Mouse (Mus musculus): ENCODE measurements around the gene Ank2. TPM values are rescaled to one million over a fixed set of nuclear protein-coding genes. Genes with fewer than 3 reads are reported as not detected.
A peak's percentile ranks its signal among the peaks of the same experiment; 100 is the strongest.

Ank2 gene
- polyA plus RNA-seq, 1 experiment = 5.7 TPM

- no peak for DNase-seq
- TF ChIP-seq POLR2A (IDR thresholded peaks at IDR 0.05; ENCODE audit: low read depth, low read length) (no peak), CTCF (conservative IDR thresholded peaks at IDR 0.05; ENCODE audit: insufficient read depth, insufficient read length, low read depth, low read length) (no peak)
Measured at GRCm38 (mm10) chr3:127260007-127260785, 239.0 kb downstream of the Ank2 start.

DNA sequence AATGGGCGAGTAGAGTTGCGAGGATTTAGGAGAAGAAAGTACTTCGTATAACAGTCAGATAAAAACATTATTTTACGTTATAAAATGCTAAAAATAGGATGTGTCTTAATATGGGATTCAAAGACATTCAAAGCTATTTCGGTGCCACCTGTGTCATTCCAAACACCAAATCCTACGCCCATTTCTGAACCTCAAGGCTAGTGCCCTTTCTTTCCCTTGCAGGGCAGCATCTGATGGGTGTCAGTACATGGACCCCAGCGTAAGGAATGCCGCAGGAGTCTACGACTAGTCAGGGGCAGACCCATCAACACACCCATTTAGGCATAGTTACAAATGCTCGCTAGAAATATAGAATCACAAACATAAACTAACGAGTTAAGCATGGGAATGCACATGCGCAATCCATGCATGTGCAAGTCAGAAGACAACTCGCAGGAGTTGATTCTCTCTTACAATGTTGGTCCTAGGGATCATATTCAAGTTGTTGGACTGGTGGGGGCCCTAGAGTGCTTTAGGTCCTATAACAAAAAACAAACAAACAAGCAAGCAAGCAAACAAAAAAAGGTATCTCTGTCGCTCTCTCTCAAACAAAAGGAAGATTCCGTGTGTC, 240.6 kb downstream of the Ank2 start:
- H3K36me3 ChIP-seq (ENCODE audit: control insufficient read depth, insufficient read depth, low read length) = no peaks in the 10 kb centered on the region
- no peak for DNase-seq
- 68% methylated on average over 15 of the region's 15 CpGs for WGBS
- H3K27ac ChIP-seq (ENCODE audit: insufficient read depth, low read depth, low read length) = no peak overlapping the region
- H3K27me3 ChIP-seq (replicated peaks; ENCODE audit: control insufficient read depth, insufficient read depth, low read length) = no peaks in the 10 kb centered on the region
- TF ChIP-seq POLR2A (IDR thresholded peaks at IDR 0.05; ENCODE audit: low read depth, low read length) = no peak
- no peak for TF ChIP-seq CTCF (conservative IDR thresholded peaks at IDR 0.05; ENCODE audit: insufficient read depth, insufficient read length, low read depth, low read length)
- H3K4me3 ChIP-seq (ENCODE audit: insufficient read depth, low read depth, low read length) = no peak overlapping the region
- no peaks in the 10 kb centered on the region for H3K4me1 ChIP-seq (ENCODE audit: control insufficient read depth, insufficient read depth, low read length)

More at GRCm38 (mm10) chr3:127260007-127260785, 239.0 kb downstream of the Ank2 start:
- WGBS = 40% methylated on average over 15 of the region's 15 CpGs
- no peaks in the 10 kb centered on the region for H3K36me3 ChIP-seq (ENCODE audit: control insufficient read depth, insufficient read depth, low read length)
- H3K4me1 ChIP-seq (ENCODE audit: control insufficient read depth, insufficient read depth, low read length) = no peaks in the 10 kb centered on the region
- H3K27ac ChIP-seq (ENCODE audit: insufficient read depth, low read depth, low read length) = no peak overlapping the region
- no peaks in the 10 kb centered on the region for H3K27me3 ChIP-seq (replicated peaks; ENCODE audit: control insufficient read depth, insufficient read depth, low read length)
- H3K4me3 ChIP-seq (ENCODE audit: insufficient read depth, low read depth, low read length) = no peak overlapping the region

- Histone ChIP-seq H3K4me3 (ENCODE audit: insufficient read depth, low read depth, low read length) (peak overlapping the region; percentile 18; the same call in 1 of the 2 replicates), H3K4me1 (ENCODE audit: control insufficient read depth, insufficient read depth, low read length) (no peaks in the 10 kb centered on the region), H3K27me3 (replicated peaks; ENCODE audit: control insufficient read depth, insufficient read depth, low read length) (no peaks in the 10 kb centered on the region), H3K36me3 (ENCODE audit: control insufficient read depth, insufficient read depth, low read length) (no peaks in the 10 kb centered on the region), H3K27ac (ENCODE audit: insufficient read depth, low read depth, low read length) (no peak overlapping the region)
- TF ChIP-seq POLR2A (IDR thresholded peaks at IDR 0.05; ENCODE audit: low read depth, low read length) = no peak
- no peak for TF ChIP-seq CTCF (conservative IDR thresholded peaks at IDR 0.05; ENCODE audit: insufficient read depth, insufficient read length, low read depth, low read length)
- no peak for DNase-seq
- 3% methylated on average over 18 of the region's 18 CpGs for WGBS
Measured at GRCm38 (mm10) chr3:127257969-127258368, 241.2 kb downstream of the Ank2 start.

DNA sequence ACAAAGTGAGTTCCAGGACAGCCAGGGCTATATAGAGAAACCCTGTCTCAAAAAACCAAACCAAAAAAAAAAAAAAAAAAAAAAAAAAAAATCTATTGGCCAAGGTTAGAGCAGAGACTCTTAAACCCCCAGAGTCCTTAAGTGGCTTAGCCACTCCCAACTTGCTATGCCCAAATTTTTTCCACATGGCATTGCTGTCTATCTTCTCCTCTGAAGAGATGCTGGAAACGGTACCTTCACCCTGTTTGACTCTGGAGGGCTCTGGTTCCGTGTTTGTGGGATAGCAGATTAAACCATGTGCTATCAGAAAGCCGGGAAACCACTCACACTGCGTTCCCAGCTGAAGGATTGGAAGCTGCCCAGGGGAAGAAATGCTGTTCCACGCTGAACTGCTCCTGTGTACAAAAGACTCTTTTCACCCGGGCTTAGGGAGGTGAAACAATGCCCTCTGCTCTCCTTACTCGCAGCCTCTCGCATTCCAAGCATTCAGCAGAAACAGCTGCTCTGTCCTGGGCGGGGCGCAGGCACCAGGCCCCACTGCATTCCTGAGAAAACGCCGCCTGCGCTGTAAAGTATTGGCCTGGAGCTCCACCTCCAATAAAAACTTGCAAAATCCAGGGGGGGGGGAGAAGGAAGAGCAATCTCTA, 241.7 kb downstream of the Ank2 start:
- TF ChIP-seq POLR2A (IDR thresholded peaks at IDR 0.05; ENCODE audit: low read depth, low read length) (no peak), CTCF (conservative IDR thresholded peaks at IDR 0.05; ENCODE audit: insufficient read depth, insufficient read length, low read depth, low read length) (no peak)
- Histone ChIP-seq H3K4me3 (ENCODE audit: insufficient read depth, low read depth, low read length) (peak overlapping the region; percentile 18; the same call in 1 of the 2 replicates), H3K36me3 (ENCODE audit: control insufficient read depth, insufficient read depth, low read length) (no peaks in the 10 kb centered on the region), H3K27ac (ENCODE audit: insufficient read depth, low read depth, low read length) (no peak overlapping the region), H3K4me1 (ENCODE audit: control insufficient read depth, insufficient read depth, low read length) (no peaks in the 10 kb centered on the region), H3K27me3 (replicated peaks; ENCODE audit: control insufficient read depth, insufficient read depth, low read length) (no peaks in the 10 kb centered on the region)
- peak; percentile 63 for DNase-seq
- WGBS = under 1% methylated on average over 13 of the region's 13 CpGs

GRCm38 (mm10) chr3:127256681-127257080, 242.5 kb downstream of the Ank2 start:
- TF ChIP-seq CTCF (conservative IDR thresholded peaks at IDR 0.05; ENCODE audit: insufficient read depth, insufficient read length, low read depth, low read length) = no peak
- no peak for TF ChIP-seq POLR2A (IDR thresholded peaks at IDR 0.05; ENCODE audit: low read depth, low read length)
- DNase-seq = no peak
- 68% methylated on average over 2 of the region's 2 CpGs for WGBS
- Histone ChIP-seq H3K27me3 (replicated peaks; ENCODE audit: control insufficient read depth, insufficient read depth, low read length) (no peaks in the 10 kb centered on the region), H3K27ac (ENCODE audit: insufficient read depth, low read depth, low read length) (no peak overlapping the region), H3K36me3 (ENCODE audit: control insufficient read depth, insufficient read depth, low read length) (no peaks in the 10 kb centered on the region), H3K4me1 (ENCODE audit: control insufficient read depth, insufficient read depth, low read length) (no peaks in the 10 kb centered on the region), H3K4me3 (ENCODE audit: insufficient read depth, low read depth, low read length) (no peak overlapping the region)

- Histone ChIP-seq H3K4me3 (ENCODE audit: insufficient read depth, low read depth, low read length) (no peak overlapping the region), H3K4me1 (ENCODE audit: control insufficient read depth, insufficient read depth, low read length) (no peaks in the 10 kb centered on the region), H3K27ac (ENCODE audit: insufficient read depth, low read depth, low read length) (no peak overlapping the region), H3K36me3 (ENCODE audit: control insufficient read depth, insufficient read depth, low read length) (no peaks in the 10 kb centered on the region), H3K27me3 (replicated peaks; ENCODE audit: control insufficient read depth, insufficient read depth, low read length) (no peaks in the 10 kb centered on the region)
- TF ChIP-seq CTCF (conservative IDR thresholded peaks at IDR 0.05; ENCODE audit: insufficient read depth, insufficient read length, low read depth, low read length) (no peak), POLR2A (IDR thresholded peaks at IDR 0.05; ENCODE audit: low read depth, low read length) (no peak)
- 55% methylated on average over 5 of the region's 5 CpGs for WGBS
- DNase-seq = no peak
Measured at GRCm38 (mm10) chr3:127250930-127251329, 248.2 kb downstream of the Ank2 start.

GRCm38 (mm10) chr3:127248611-127249010, 250.5 kb downstream of the Ank2 start:
- H3K4me3 ChIP-seq (ENCODE audit: insufficient read depth, low read depth, low read length) = no peak overlapping the region
- no peak for DNase-seq
- no peaks in the 10 kb centered on the region for H3K36me3 ChIP-seq (ENCODE audit: control insufficient read depth, insufficient read depth, low read length)
- H3K4me1 ChIP-seq (ENCODE audit: control insufficient read depth, insufficient read depth, low read length) = no peaks in the 10 kb centered on the region
- no peaks in the 10 kb centered on the region for H3K27me3 ChIP-seq (replicated peaks; ENCODE audit: control insufficient read depth, insufficient read depth, low read length)
- TF ChIP-seq CTCF (conservative IDR thresholded peaks at IDR 0.05; ENCODE audit: insufficient read depth, insufficient read length, low read depth, low read length) (no peak), POLR2A (IDR thresholded peaks at IDR 0.05; ENCODE audit: low read depth, low read length) (no peak)
- H3K27ac ChIP-seq (ENCODE audit: insufficient read depth, low read depth, low read length) = no peak overlapping the region

Measured in kidney, adult 2 months (tissue).